Mouse (Mus musculus) megakaryocyte, adult 5-6 weeks (primary cell): Measurements from ENCODE around the gene Apoc4. TPM values are rescaled to one million over a fixed set of nuclear protein-coding genes. Genes with fewer than 3 reads are reported as not detected.
"Not testable (repeated sequence)": the region's sequence is repeated elsewhere in the genome, so short reads cannot be mapped to it uniquely, and the experiment has no call there.

Source experiments
- ATAC-seq: 2 replicates; pipeline ENCODE4 v1.8.0; 2016; ENCODE audit warnings: mild to moderate bottlenecking, inconsistent platforms; ENCODE audit not compliant: poor library complexity, severe bottlenecking
- total RNA-seq, 2 experiments: library from RNA; stranded (forward) in 1 of 2; stranded (reverse) in 1 of 2; fragments of 153-499, 151-499 nt in 1 of 2; fragments of 221-1000, 200-1000 nt in 1 of 2; gene quantifications; 2 replicates each; pipeline versions ENCODE4 v1.2.3 to v1.2.4; 2015 to 2017

The Apoc4 gene
- total RNA-seq, 2 experiments from 2014 or later, result 0.04 TPM; not detected in 1

GRCm38 (mm10) chr7:19700299-19701068 is 19.2 kb upstream of the Apoc4 start:
- no peak for ATAC-seq

GRCm38 (mm10) chr7:19699827-19700148 is 18.5 kb upstream of the Apoc4 start:
- no peak for ATAC-seq

GRCm38 (mm10) chr7:19698907-19699826 is 17.9 kb upstream of the Apoc4 start, which contains the start of gene Apoe:
Apoe (minus strand) TSS chr7:19699188.
- ATAC-seq, result peak; percentile 70

GRCm38 (mm10) chr7:19697949-19698906 is 16.9 kb upstream of the Apoc4 start:
- ATAC-seq, result 0 out of 2 replicates have a peak, but pooled peaks have one; percentile 14

GRCm38 (mm10) chr7:19696336-19696873 is 15.1 kb upstream of the Apoc4 start:
- no peak for ATAC-seq

- ATAC-seq, result no peak
These were observed 14.6 kb upstream of the Apoc4 start for GRCm38 (mm10) chr7:19695881-19696280.

GRCm38 (mm10) chr7:19695213-19695594 is 13.9 kb upstream of the Apoc4 start:
- no peak for ATAC-seq

GRCm38 (mm10) chr7:19694336-19695212 is 13.3 kb upstream of the Apoc4 start:
- ATAC-seq, result no peak

- peak; percentile 86 for ATAC-seq
These were observed 12.1 kb upstream of the Apoc4 start for GRCm38 (mm10) chr7:19693421-19693820.

GRCm38 (mm10) chr7:19691873-19692865 is 10.9 kb upstream of the Apoc4 start, which contains the start of gene Apoc1:
Apoc1 (minus strand) TSS chr7:19692660.
- no peak for ATAC-seq

- no peak for ATAC-seq
These were observed 10.2 kb upstream of the Apoc4 start for GRCm38 (mm10) chr7:19691434-19691833.

GRCm38 (mm10) chr7:19690845-19691244 is 9.6 kb upstream of the Apoc4 start:
- no peak for ATAC-seq

GRCm38 (mm10) chr7:19688611-19689010 is 7.3 kb upstream of the Apoc4 start:
- no peak for ATAC-seq

GRCm38 (mm10) chr7:19688101-19688500 is 6.8 kb upstream of the Apoc4 start:
- no peak for ATAC-seq

GRCm38 (mm10) chr7:19686927-19687583 is 5.8 kb upstream of the Apoc4 start:
- not testable (repeated sequence) for ATAC-seq

GRCm38 (mm10) chr7:19686521-19686920 is 5.2 kb upstream of the Apoc4 start:
- no peak for ATAC-seq

- no peak for ATAC-seq
These were observed 4.1 kb upstream of the Apoc4 start for GRCm38 (mm10) chr7:19685374-19685773.
